Mouse (Mus musculus): ENCODE results near the gene Tm7sf3. TPM values are rescaled to one million over a fixed set of nuclear protein-coding genes. Genes with fewer than 3 reads are reported as not detected.

Gene Tm7sf3
- total and polyA plus RNA-seq, 2 experiments from 2014 or later, result 27.3 to 41.7 TPM

DNA sequence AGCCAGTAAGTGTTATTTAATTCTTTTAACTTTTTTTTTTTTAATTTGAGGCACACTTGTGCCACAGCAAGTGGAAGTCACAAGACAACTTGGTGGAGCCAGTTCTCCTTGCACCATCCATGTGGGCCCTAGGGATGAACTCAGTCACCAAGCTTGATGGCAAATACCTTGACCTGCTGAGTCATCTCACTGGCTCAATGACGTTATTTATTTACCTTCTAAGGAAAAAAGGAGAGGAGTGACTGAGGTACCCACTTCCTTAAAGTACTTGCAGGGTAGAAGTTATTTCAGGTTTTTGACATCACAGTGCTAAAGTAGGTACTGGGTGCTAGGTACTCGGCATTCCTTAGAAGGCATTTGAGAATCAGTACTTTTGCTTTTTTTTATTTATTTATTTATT is 22.8 kb upstream of the Tm7sf3 start:
- H3K4me3 ChIP-seq (ENCODE audit: low read depth, low read length), result no peak overlapping the region
- H3K27me3 ChIP-seq (ENCODE audit: control insufficient read depth, insufficient read depth, low read length), result no peaks in the 10 kb centered on the region
- no peaks in the 10 kb centered on the region for H3K36me3 ChIP-seq (replicated peaks; ENCODE audit: control insufficient read depth, insufficient read depth, low read length)
- H3K9me3 ChIP-seq (replicated peaks; ENCODE audit: control insufficient read depth, low read length), result peaks cover 4% of the 10 kb centered on the region
- ATAC-seq (ENCODE audit: insufficient read depth, low read depth) (no peak), DNase-seq (ENCODE audit: low spot score) (no peak)
- 73% methylated on average over 2 of the region's 2 CpGs for WGBS
- H3K4me1 ChIP-seq (ENCODE audit: control insufficient read depth, insufficient read depth), result peaks cover 12% of the 10 kb centered on the region; the same call in 1 of the 2 replicates
- H3K4me2 ChIP-seq (ENCODE audit: low read depth, low read length), result no peak overlapping the region
- H3K9ac ChIP-seq (replicated peaks; ENCODE audit: low read depth, low read length), result no peak overlapping the region
- TF ChIP-seq EP300 (IDR thresholded peaks at IDR 0.05; ENCODE audit: low read depth), result no peak
- TF ChIP-seq CTCF (IDR thresholded peaks at IDR 0.05; ENCODE audit: low read depth), result no peak
- no peak overlapping the region for H3K27ac ChIP-seq (ENCODE audit: low read depth)

- TF ChIP-seq EP300 (IDR thresholded peaks at IDR 0.05; ENCODE audit: low read depth), result no peak
- H3K4me2 ChIP-seq (ENCODE audit: low read depth, low read length), result no peak overlapping the region
- no peaks in the 10 kb centered on the region for H3K36me3 ChIP-seq (replicated peaks; ENCODE audit: control insufficient read depth, insufficient read depth, low read length)
- no peak overlapping the region for H3K4me3 ChIP-seq (ENCODE audit: low read depth, low read length)
- WGBS, result 94% methylated on average over 5 of the region's 5 CpGs
- H3K27ac ChIP-seq (ENCODE audit: low read depth), result peak overlapping the region; percentile 65; the same call in 1 of the 2 replicates
- peaks cover 12% of the 10 kb centered on the region; the same call in 1 of the 2 replicates for H3K4me1 ChIP-seq (ENCODE audit: control insufficient read depth, insufficient read depth)
- no peak overlapping the region for H3K9ac ChIP-seq (replicated peaks; ENCODE audit: low read depth, low read length)
- no peak for DNase-seq (ENCODE audit: low spot score)
- H3K27me3 ChIP-seq (ENCODE audit: control insufficient read depth, insufficient read depth, low read length), result no peaks in the 10 kb centered on the region
- H3K9me3 ChIP-seq (replicated peaks; ENCODE audit: control insufficient read depth, low read length), result no peaks in the 10 kb centered on the region
- no peak for ATAC-seq (ENCODE audit: insufficient read depth, low read depth)
These were observed 22.3 kb upstream of the Tm7sf3 start for GRCm38 (mm10) chr6:146664917-146665316.

DNA sequence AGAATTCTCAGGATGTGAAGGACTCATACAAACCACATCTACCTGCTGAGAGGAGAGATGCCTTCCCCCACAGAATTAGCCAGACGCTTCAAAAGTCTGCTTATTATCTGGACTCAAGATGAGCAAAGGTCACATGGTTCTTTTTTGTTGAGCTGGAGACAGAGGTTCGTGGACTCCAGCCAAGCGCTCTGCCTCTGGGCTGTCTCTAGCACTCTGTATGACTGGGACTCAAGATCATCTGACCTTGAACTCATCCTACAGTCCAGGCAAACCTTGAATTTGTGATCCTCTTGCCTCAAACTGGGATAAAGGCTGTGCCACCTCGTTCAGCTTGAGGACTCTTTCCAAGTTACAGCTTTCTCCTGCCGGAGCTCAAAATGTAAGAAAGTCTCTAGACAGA is 21.5 kb upstream of the Tm7sf3 start:
- H3K9ac ChIP-seq (replicated peaks; ENCODE audit: low read depth, low read length), result no peak overlapping the region
- WGBS, result 27% methylated on average over 5 of the region's 5 CpGs
- no peaks in the 10 kb centered on the region for H3K9me3 ChIP-seq (replicated peaks; ENCODE audit: control insufficient read depth, low read length)
- peak overlapping the region; percentile 65 for H3K27ac ChIP-seq (ENCODE audit: low read depth)
- TF ChIP-seq CTCF (IDR thresholded peaks at IDR 0.05; ENCODE audit: low read depth) (no peak), EP300 (IDR thresholded peaks at IDR 0.05; ENCODE audit: low read depth) (no peak)
- H3K36me3 ChIP-seq (replicated peaks; ENCODE audit: control insufficient read depth, insufficient read depth, low read length), result no peaks in the 10 kb centered on the region
- ATAC-seq (ENCODE audit: insufficient read depth, low read depth), result peak; percentile 54
- DNase-seq (ENCODE audit: low spot score), result no peak
- H3K27me3 ChIP-seq (ENCODE audit: control insufficient read depth, insufficient read depth, low read length), result no peaks in the 10 kb centered on the region
- no peak overlapping the region for H3K4me2 ChIP-seq (ENCODE audit: low read depth, low read length)
- H3K4me1 ChIP-seq (ENCODE audit: control insufficient read depth, insufficient read depth), result peaks cover 12% of the 10 kb centered on the region; the same call in 1 of the 2 replicates
- no peak overlapping the region for H3K4me3 ChIP-seq (ENCODE audit: low read depth, low read length)

DNA sequence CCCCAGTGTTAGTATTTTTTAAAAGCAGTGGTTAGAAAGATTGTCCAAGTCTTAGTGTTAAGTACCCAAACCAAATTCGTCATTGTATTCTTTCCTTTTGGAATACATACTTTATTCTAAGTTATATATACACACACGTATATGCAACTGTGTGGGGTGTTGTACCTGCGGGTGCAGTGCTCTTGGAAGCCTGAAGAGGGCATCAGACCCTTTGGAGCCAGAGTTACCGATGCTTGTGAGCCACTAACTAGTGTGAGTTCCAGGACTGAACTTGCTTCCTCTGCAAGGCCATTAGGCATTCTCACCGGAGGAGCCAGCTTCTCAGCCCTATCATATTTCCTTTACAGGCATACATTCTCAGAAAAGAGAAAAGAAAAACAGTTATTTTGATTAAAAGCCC is 20.1 kb upstream of the Tm7sf3 start:
- no peaks in the 10 kb centered on the region for H3K36me3 ChIP-seq (replicated peaks; ENCODE audit: control insufficient read depth, insufficient read depth, low read length)
- TF ChIP-seq EP300 (IDR thresholded peaks at IDR 0.05; ENCODE audit: low read depth), result no peak
- TF ChIP-seq CTCF (IDR thresholded peaks at IDR 0.05; ENCODE audit: low read depth), result peak; percentile 77
- no peak overlapping the region for H3K9ac ChIP-seq (replicated peaks; ENCODE audit: low read depth, low read length)
- 41% methylated on average over 5 of the region's 5 CpGs for WGBS
- peaks cover 12% of the 10 kb centered on the region; the same call in 1 of the 2 replicates for H3K4me1 ChIP-seq (ENCODE audit: control insufficient read depth, insufficient read depth)
- ATAC-seq (ENCODE audit: insufficient read depth, low read depth) (0 out of 2 replicates have a peak, but pooled peaks have one; percentile 47), DNase-seq (ENCODE audit: low spot score) (no peak)
- no peak overlapping the region for H3K4me3 ChIP-seq (ENCODE audit: low read depth, low read length)
- no peaks in the 10 kb centered on the region for H3K9me3 ChIP-seq (replicated peaks; ENCODE audit: control insufficient read depth, low read length)
- H3K4me2 ChIP-seq (ENCODE audit: low read depth, low read length), result no peak overlapping the region
- no peak overlapping the region for H3K27ac ChIP-seq (ENCODE audit: low read depth)
- H3K27me3 ChIP-seq (ENCODE audit: control insufficient read depth, insufficient read depth, low read length), result no peaks in the 10 kb centered on the region

- ATAC-seq (ENCODE audit: insufficient read depth, low read depth) (no peak), DNase-seq (ENCODE audit: low spot score) (no peak)
- peaks cover 12% of the 10 kb centered on the region; the same call in 1 of the 2 replicates for H3K4me1 ChIP-seq (ENCODE audit: control insufficient read depth, insufficient read depth)
- no peaks in the 10 kb centered on the region for H3K36me3 ChIP-seq (replicated peaks; ENCODE audit: control insufficient read depth, insufficient read depth, low read length)
- H3K4me3 ChIP-seq (ENCODE audit: low read depth, low read length), result no peak overlapping the region
- no peaks in the 10 kb centered on the region for H3K27me3 ChIP-seq (ENCODE audit: control insufficient read depth, insufficient read depth, low read length)
- H3K27ac ChIP-seq (ENCODE audit: low read depth), result no peak overlapping the region
- no peak for TF ChIP-seq CTCF (IDR thresholded peaks at IDR 0.05; ENCODE audit: low read depth)
- no peak for TF ChIP-seq EP300 (IDR thresholded peaks at IDR 0.05; ENCODE audit: low read depth)
- WGBS, result 83% methylated on average over 5 of the region's 5 CpGs
- H3K9me3 ChIP-seq (replicated peaks; ENCODE audit: control insufficient read depth, low read length), result no peaks in the 10 kb centered on the region
- no peak overlapping the region for H3K9ac ChIP-seq (replicated peaks; ENCODE audit: low read depth, low read length)
- H3K4me2 ChIP-seq (ENCODE audit: low read depth, low read length), result no peak overlapping the region
These were observed 19.0 kb upstream of the Tm7sf3 start for GRCm38 (mm10) chr6:146661655-146662054.

DNA sequence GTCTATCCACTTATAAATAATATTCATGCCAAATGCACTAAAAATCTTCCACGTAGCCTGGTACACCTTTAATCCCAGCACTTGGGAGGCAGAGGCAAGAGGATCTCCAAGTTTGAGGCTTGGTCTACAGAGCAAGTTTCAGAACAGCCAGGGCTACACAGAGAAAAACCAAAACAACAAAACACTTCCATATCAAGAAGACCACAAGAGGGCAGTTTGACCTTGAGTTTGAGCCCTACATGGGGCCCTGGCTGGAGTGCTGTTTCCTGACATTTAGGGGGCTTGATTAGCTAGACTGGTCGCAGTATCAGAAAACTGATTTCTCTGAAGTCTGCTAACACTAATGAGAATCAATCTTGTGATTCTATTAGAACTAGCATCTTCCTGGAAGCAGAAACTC is 18.0 kb upstream of the Tm7sf3 start:
- DNase-seq (ENCODE audit: low spot score) (peak; percentile 58), ATAC-seq (ENCODE audit: insufficient read depth, low read depth) (peak; percentile 76)
- no peak overlapping the region for H3K4me2 ChIP-seq (ENCODE audit: low read depth, low read length)
- H3K27ac ChIP-seq (ENCODE audit: low read depth), result no peak overlapping the region
- no peak overlapping the region for H3K9ac ChIP-seq (replicated peaks; ENCODE audit: low read depth, low read length)
- H3K36me3 ChIP-seq (replicated peaks; ENCODE audit: control insufficient read depth, insufficient read depth, low read length), result no peaks in the 10 kb centered on the region
- TF ChIP-seq EP300 (IDR thresholded peaks at IDR 0.05; ENCODE audit: low read depth), result no peak
- peak; percentile 64 for TF ChIP-seq CTCF (IDR thresholded peaks at IDR 0.05; ENCODE audit: low read depth)
- no peak overlapping the region for H3K4me3 ChIP-seq (ENCODE audit: low read depth, low read length)
- H3K4me1 ChIP-seq (ENCODE audit: control insufficient read depth, insufficient read depth), result peaks cover 12% of the 10 kb centered on the region; the same call in 1 of the 2 replicates
- H3K9me3 ChIP-seq (replicated peaks; ENCODE audit: control insufficient read depth, low read length), result no peaks in the 10 kb centered on the region
- 38% methylated on average over 2 of the region's 2 CpGs for WGBS
- no peaks in the 10 kb centered on the region for H3K27me3 ChIP-seq (ENCODE audit: control insufficient read depth, insufficient read depth, low read length)
